Mouse (Mus musculus) layer of hippocampus, postnatal 14 days (tissue): ENCODE measurements around the gene Ccdc148. TPM values are rescaled to one million over a fixed set of nuclear protein-coding genes. Genes with fewer than 3 reads are reported as not detected.
A peak's percentile ranks its signal among the peaks of the same experiment; 100 is the strongest.

Experiments used
- DNase-seq, 2 experiments: peaks; one replicate each; pipeline ENCODE4 v3.0.0; 2021 to 2022; ENCODE audit warnings: low spot score in 2 of 2, mixed read lengths in 1 of 2
- long read RNA-seq, 2 experiments: library from polyadenylated mRNA; stranded (forward); transcript quantifications; one replicate each; pipeline ENCODE4 v2.0.0; 2021
- total RNA-seq, 2 experiments: library from RNA; stranded (reverse); gene quantifications; 2 replicates each; pipeline ENCODE4 v1.2.3; 2021

Gene Ccdc148
- total RNA-seq: 10 to 100 TPM in 1 of 2 experiments, 1 to 10 TPM in 1; 10.0 to 10.1 TPM
- long read RNA-seq, experiment 1, partial matches to known transcripts: 0 of 1 reads
- long read RNA-seq, experiment 1, other reads (novel, unspliced or antisense): 1 of 1 reads
- long read RNA-seq, experiment 2, partial matches to known transcripts: 1 of 5 reads
- long read RNA-seq, experiment 2, other reads (novel, unspliced or antisense): 4 of 5 reads

DNA sequence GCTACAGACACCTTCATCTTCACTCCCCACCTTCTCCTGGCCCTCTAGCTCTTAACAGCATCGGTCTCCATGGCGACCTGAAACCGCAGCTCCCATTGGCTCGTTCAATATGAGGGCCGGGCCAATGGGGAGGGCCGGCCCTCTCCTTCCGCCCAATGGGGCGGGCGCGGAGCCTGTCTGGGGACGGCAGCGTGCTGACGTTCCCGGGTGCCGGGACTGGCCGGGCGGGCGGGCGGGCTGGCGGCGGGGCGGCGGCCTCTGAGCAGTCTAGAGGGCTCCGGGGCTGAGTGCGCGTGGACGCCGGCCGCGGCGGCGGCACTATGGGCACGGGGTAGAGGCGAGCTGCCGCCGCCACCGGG, at the start of gene Ccdc148, which contains the start of gene Pkp4:
TSS of gene Ccdc148 (minus strand) at position 79 of the 359 bp plus-strand sequence.
TSS of gene Pkp4 (plus strand) at position 246 of the 359 bp plus-strand sequence.
- DNase-seq: peak; percentile 86 to 94

DNA sequence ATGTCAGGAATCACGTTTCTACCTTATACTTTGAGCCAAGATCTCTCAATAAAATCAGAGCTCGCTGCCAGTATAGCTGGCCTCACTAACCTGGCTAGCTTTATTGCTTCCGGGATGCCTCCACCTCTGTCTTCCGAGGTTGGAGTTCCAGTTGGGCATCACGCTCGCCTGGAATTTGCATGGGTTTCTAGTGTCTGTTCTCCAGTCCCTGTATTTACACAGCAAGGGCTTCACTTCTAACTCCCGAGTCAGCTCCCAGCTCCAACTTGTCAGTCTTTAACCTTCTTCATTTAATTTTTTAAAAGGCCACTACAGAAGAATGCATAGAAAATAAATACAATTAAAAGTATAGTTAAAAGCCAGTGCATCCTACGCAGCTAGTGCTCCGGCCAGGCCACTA, 47.8 kb upstream of the Ccdc148 start:
- no peak for DNase-seq

DNA sequence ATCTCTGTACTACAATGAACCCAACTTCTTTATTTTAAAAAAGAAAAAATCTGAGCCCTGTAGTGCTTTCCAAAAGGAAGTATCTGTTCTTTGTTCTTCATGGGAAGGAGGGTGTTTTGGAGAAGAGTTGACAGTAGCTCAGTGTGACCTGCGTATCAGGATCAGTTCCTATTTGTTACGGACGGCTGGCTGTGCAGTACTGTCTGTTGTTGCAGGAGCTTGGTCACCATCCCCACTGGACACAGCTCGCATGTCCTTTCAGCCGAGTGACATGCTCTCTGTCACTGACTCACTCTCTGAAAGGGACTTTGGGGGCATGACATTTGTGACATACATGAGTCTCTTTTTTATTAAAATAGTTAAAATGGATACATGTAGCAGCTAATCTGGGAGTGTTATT, 47.2 kb upstream of the Ccdc148 start:
- no peak for DNase-seq

DNA sequence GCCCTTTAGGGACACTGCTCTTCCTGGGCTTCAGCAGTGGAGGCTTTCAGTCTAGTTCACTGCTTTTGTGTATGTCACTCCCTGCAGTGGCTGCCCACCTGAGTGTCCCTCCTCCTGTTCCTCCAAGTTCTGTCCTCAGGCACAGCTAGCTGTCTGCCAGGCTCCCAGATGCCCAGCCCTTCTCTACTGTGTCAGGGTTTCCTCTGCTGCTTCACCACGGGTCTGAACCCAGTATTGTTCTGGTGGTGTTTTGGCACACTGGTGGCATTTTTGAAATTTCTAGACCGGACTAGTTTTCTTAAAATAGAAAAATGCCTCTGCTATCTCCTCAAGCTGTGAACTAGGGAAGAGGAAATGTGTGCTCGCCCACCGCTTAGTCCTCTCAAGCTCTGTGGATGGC, 46.8 kb upstream of the Ccdc148 start:
- no peak for DNase-seq

DNA sequence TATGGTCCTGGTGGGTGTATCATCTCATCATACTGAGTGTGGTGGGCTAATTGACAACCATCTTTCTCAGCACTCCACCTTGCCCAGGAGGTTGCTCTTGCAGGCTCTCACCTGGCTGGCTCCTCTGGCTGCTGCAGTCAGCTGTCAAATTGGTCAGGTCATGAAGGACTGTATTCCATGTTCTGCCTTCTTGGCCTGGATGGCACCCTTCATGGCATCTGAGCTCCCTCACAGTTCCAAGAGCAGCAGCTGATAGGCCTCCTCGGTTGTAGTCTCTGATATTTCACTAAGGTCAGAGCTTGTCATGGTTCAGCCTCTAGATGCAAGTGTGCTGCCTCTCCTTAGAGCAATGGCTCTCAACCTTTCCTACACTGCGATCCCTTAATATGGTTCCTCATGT, 45.7 kb upstream of the Ccdc148 start:
- no peak for DNase-seq

DNA sequence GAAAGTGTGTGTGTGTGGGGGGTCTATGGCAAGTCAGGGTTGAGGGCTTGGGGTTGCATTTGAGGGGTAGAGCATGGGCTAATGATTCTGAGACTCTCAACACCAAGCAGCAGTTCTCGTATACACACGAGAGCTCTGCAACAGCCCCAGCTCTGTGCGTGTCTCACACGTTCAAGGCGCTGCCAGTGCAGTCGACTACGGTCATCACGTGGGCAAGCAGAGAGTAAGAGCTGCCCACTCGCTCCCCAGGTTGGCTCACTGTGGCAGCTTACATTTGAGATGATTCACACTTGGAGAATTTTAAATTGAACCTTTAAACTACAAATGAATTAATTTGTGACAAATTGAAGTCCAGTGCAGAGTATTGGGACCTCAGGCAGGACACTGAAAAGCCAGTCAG, 44.6 kb upstream of the Ccdc148 start:
- DNase-seq: no peak

DNA sequence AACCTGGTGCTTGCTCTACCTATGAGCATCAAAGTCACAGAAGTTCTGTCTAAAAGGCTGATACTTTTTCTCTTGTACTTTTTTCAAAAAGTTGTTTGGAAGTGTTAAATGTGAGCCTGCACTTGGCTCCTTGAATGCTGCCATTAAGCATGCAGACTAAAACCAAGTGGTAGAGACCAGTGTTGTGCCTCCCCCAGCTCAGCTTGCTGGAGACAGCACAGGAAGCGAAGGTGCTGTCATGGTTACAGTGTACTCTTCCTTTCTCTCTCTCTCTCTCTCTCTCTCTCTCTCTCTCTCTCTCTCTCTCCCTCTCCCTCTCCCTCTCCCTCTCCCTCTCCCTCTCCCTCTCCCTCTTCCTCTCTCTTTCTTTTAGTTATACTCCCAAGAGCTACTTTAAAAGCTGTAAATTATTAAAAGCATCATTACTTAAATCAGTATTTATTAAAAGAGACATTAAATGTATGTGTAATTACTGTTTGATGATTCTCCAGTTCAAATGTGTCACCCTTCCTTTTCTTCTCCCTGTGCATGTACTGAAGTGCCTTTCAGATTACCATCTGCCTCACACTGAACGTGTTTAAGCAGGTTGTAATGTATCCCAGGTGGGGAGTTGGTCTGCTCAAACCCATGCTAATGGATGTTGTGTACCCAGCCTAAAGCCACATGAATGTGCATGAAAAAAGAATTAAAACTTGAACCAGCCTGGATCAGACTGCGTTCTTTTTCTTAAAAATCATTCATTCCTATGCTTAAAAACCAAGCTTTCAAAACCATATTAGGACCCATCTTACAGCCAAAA, 43.3 kb upstream of the Ccdc148 start:
- DNase-seq: no peak

DNA sequence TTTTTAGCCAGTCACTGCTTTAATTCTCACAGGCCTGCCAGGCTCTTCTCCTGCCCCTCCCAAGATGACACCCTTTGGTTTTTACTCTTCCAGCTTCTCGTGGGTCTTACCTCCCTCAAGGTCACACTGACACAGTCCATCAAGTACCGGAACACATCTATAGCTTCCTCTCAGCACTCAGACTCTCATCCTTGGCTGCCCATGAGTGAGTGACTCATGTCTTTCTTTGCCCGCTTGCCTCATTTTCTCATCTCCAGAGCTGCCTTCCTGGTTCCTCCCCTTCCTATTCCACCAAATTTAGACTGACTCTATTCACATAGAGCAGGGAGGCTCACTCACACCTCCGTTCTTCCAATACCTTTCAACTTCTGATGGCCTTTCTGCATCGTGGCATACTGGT, 42.4 kb upstream of the Ccdc148 start:
- no peak for DNase-seq

DNA sequence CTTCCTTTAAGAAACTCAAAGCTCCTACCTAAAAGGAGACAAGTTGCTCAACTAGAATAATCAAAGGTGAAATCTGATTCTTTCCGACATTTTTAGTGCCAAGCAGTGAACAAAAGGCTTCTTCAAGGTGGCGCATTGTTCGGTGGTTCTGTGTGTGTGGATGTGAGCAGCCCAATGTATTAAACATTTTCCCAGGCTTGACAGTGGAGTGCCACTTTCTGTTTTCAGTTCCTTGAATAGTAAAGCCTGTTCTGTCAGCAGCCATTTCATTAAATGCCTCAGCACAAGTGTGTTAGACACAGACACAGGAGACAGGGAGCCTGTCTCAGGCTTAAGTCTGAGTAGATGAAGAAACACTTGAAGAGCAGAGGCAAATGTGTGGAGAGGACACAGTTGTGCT, 40.0 kb upstream of the Ccdc148 start:
- DNase-seq: no peak

DNA sequence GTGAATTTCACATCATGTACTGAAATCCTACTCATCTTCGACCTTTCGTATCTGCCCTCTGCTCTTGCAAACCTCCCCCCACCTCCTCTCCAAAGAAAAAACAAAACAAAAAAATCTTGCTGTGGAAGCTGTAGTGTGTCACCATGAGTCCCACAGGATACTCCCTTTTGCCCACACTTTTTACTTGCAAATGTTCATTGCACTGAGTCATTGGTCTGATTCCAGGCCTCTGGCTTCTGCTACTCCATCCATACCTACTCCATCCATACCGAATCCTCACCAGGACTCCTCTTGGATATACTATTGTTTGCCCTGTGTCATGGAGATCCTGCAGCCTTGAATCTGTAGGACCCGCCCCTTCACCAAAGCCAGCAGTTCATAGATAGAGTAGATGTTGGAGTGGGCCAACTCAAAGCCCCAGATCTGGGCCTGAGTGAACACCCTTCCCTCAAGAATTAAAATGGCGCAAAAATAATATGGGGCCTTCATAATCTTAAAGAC, 39.0 kb upstream of the Ccdc148 start:
- DNase-seq: no peak

DNA sequence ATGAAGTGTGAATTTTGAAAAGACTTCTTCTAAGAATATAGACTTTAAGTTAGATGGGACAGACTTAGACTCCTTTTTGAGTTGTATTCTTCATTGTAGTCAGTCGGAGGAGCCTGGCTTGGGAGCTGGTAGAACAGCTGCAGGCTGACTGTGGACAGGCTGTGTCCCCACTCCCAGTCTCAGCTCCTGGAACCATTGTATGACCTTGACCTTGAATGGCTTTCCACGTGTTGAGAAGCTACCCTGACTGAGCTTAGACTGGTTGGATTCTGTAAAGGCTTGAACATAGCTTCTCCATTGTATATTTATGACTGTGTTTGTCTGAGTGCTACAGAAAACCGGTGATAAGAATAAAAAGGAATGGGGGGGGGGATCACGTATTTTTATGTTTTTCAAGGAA, 36.7 kb upstream of the Ccdc148 start:
- DNase-seq: no peak

DNA sequence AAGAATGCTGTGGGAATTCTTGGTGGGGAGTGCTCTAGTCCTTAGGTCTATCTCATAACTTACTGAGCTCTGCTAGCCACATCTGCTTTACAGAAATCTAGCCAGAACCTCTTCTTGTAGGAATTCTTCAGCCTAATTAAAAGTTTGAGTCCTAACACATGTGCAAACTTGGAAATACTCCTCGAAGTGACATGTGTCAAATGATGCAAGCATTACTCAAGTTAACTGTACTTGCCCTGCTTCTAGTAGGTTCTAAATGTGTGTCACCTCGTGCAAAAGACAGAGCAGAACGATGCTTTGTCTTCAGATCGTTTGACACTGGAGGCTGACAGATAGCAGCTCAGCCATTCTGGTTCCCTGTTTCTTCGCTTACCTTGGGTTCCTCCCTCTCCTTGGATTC, 32.6 kb upstream of the Ccdc148 start:
- DNase-seq: no peak

DNA sequence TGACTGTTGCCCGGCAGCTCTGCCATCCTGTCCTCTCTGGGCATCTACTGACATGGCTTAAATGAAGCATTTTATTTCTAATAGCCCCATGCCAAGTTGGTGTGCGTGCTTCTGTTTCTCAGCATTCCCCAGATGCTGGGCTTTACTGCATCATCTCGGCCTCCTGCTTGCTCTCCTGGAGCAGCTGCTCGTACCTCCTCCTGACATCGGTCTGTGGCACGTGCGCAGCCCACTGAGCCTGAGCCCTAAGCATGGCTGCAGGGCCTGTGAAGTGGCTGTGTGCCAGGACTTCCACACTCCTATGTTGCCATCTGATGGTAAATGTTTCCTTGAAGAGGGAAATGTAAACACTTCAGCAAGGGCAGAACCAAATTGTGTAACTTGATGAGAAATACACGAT, 31.0 kb upstream of the Ccdc148 start:
- DNase-seq: no peak

DNA sequence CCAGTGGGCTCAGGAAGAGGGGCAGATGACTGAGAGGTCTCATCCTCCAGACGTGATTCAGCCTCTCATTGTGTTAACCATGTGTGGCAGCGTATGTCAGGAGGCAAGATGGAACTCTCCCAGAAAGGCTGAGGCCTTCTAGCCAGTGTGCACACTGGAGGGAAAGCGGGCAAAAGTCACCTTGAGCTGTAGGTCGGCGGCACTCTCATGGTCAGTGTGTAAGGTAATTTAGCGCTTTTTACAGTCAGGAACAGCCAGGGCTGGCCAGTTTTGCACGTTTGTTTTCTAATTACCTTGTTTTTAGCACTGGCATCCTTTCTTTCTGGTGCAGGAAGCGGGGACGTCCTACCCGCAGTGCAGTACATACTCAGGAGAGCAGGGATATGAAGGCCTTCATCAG, 29.7 kb upstream of the Ccdc148 start:
- no peak for DNase-seq

DNA sequence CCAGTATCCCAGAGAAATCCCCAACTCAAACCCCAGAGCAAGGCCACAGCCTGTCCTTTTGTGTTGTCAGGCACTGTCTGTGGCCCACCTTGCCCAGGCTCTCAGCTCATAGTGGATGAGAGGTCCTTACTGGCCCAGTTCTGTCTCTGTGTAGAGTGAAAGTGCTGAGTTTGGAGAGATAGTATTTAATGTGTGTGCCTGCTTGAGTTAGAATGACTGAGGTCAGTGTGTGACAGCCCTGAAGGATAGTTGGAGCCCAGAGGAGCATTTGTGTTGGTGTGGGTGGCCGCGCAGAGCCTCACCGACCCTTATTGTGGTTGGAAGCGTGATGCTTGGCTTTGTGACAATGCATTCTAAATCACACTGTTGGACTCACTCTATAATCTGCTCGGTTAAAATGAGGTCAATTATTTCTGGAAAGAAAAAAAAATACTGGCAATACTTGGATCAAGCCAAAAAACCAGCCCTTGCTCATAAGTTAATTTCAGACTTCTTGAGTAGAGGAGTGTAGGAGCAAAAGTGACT, 29.2 kb upstream of the Ccdc148 start:
- no peak for DNase-seq

DNA sequence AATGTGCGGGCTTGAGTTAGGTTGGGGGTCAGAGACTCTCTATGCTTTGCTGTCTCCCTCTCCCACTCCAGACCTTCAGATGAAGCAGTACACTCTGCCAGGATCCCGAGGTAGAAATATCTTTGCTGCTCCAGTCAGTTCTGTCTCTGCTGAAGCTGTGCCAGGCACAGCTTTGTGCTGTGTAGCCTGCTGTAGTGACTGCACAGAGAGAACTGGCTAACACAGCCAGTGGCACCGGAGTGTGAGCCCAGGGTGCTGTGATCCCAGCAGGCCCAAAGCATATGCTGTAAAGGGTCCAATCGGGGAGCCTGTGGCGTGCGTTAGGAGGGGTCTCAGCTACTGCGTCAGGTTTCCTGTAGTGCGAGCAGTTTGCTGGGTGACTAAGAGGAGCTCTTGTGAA, 27.8 kb upstream of the Ccdc148 start:
- no peak for DNase-seq

DNA sequence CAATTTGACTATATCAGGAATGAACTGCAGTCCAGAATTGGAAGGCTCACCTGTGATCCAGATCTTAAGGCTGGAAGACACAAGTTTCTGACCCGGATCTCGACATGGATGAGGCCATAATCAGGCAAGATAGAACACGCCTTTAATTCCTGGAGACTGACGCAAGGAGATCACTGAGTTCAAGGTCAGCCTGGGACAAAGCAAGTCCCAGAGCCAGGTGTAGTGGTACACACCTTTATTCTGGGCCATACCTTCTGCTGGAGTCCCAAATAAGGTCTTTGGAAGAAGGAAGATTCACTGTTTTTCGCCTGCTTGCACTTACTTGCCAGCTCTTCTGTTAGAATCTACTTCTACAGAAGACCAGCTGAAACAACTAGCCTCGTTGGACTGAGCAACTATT, 26.5 kb upstream of the Ccdc148 start:
- no peak for DNase-seq

DNA sequence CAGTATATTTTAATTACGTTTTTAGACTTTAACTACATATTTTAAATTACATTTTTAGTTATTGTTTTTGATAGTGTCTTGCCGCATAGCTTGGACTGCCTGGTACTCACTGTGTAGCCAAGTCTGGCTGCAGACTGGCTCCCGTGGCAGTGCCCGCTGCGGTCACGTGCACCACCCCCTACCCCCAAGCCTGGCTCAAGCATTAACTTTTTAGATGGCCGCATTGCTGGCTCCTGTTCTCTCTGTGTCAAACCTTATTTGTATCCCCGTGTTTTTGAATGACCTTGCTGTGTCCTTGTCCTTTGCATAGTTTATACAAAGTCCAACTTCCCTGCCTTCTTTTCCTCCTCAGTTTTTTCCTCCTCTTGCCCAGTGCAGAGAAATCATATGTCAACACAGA, 25.6 kb upstream of the Ccdc148 start:
- DNase-seq: no peak

DNA sequence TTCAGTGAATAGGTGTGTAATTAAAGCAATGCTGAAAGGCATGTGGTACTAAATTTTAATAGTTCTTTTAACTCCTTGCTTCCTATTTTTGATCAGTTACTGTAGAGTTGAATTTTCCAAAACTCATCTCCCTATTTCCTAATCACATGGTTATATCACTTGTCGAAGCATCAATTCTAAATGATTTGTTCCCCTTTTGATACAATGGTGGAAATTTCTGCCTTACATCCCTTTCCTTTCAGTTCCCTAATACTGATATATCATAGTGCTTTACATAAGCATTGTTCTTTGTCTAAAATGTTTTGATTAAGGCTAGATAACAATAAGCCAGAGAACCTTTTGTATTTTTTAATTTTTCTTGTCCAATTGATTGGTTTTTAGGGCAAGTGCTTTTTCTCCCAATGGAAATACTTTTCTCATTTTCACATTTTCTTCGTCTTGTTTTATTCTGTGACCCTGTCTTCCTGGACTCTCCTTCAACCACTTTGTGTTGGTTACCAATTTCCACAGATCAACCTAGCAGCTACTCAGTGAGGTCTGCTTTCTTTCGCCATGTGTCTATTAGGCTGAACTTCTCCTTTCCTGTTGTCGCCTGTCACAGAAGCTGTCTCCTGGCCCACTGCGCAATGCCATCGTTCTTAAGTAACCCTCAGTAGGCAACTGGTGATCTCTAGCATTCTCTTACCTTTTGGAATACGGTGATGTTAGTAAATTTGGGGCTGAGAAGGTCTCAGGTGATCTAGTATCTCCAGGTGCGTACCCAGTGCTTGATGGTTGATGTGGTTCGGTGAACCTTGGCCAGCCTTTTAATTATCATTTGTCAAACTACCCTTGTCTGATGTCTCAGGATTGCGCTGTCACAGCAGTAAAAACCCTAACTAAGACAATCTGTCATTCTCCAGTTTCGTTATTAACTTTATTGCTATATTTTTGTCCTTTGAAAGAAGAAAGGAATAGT, 23.9 kb upstream of the Ccdc148 start:
- DNase-seq: no peak

DNA sequence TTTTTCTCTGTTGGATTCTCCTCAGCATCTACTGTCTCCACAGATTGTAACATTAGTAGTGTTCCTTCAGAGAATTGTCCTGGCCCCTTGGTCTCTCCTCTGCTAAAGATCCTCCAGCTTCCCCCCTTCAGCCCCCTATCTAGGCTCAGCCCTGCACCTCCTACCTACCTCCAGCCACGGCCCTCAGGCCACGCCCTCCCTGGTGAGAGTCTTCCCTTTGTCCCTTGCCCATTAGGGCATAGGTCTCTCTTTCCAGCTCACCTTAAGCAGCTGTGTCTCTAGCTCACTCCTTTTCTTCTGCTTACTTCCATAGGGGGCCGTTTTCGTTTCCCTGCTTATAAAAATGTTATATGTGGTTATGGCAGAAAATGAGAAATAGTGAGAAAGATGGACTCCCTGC, 23.1 kb upstream of the Ccdc148 start:
- DNase-seq: no peak

DNA sequence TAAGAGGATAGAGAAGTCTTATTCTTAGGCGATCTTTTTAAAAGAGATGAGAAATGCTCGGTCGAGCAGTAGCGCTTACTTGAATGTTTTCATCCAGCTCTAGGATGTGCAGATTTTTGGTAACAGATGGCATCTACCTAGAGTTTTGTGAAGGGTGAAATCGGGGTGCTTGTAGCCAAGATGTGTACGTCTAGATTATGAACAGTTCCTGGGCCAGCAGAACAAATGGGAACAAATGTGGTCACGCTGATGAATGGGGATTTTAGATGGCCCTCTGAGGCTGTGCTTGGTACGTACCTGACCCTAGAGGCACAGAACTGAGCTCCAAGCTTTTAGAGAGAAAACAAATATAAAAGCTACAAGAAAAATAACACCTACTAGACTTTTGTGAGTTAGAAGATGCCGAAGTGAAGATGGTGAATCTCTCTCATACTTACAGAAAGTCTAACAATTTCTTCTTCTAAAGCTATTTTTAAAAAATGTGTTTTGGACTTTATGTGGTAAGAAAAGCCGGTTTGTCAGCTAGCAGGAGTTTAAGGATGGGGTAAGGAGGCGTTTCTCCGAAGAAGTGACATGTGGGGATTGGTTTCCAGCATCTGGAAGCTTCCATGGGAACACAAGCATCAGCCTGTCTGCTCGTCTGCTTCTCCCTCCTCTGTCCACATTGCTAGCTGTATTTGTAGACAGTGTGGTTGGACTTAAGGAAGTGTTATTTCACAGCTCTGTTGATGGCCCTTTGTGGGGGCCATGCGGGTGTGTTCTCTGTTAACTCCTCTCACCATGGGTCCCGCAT, 21.0 kb upstream of the Ccdc148 start:
- peak in 1 of 2 experiments; percentile 29 for DNase-seq
